Mouse (Mus musculus): Measurements from ENCODE around the gene Tas2r118.

Gene Tas2r118

GRCm38 (mm10) chr6:23969960-23970359 is at the start of gene Tas2r118:
TSS of gene Tas2r118 (minus strand) at chr6:23970060.
- DNase-seq, result no peak

- DNase-seq, result no peak
Observed at GRCm38 (mm10) chr6:24018320-24018719, 48.5 kb upstream of the Tas2r118 start.

GRCm38 (mm10) chr6:23993276-23993675 is 23.4 kb upstream of the Tas2r118 start:
- no peak for DNase-seq

- DNase-seq, result no peak
Observed at GRCm38 (mm10) chr6:23990687-23991387, 21.0 kb upstream of the Tas2r118 start.

- DNase-seq, result no peak
Observed at GRCm38 (mm10) chr6:23986293-23986692, 16.4 kb upstream of the Tas2r118 start.

DNA sequence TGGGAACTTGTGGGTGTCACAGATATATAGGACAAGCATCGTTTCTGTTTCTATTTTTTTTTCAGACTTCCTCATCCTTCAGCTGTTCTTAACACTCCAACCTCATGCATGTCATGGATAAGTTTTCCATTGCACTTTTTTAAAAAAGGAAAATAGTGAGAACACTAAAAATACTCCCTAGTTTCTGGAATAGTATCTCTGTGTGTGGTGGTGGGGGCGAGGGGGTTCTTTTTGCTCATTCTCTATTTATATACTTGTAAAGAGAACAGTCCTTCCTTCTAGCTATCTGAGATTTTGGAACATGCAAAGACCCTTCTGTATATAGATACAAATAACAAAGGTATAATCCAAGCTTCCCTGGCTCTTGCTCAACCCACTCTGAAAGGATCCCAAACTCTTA is 2.9 kb downstream of the Tas2r118 start:
- no peak for DNase-seq

- no peak for DNase-seq
Observed at GRCm38 (mm10) chr6:23965925-23966324, 3.9 kb downstream of the Tas2r118 start.

DNA sequence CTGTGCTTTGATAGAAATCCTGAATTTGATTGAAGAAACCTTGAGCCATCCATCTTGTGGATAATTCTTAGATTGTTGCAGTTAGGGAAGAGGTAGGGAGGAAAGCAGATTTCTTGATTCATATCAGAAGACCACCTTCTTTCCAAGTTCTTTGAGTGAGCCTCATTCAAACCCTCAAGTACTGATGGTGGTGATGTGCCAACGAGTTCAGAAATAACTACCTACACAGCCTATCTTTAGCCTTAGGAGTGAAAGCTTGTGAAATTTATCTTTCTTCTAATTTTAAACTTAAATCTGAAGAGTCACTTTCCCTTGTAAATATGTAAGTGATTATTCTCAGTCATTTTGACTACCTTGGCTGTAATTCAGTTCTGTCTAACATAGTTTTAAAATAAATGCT is 6.1 kb downstream of the Tas2r118 start:
- no peak for DNase-seq

DNA sequence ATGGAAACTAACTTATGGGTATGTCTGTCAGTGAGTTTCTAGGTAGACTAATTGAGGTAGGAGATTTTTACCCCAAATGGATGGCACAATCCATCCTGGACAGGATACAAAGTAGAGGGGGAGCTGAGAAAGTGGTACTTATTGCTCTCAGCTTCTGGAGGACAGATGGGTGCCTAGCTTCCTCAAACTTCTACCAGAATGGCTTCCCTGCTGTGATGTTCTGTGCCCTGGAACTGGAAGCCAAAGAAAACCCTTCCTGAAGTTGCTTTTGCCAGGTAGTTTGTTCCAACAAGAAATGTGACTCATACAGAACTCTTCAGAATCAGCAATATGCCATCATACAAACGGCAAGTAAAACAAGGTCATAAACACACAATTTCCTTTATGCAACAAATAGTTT is 29.1 kb downstream of the Tas2r118 start:
- no peak for DNase-seq

GRCm38 (mm10) chr6:23938575-23939488 is 31.0 kb downstream of the Tas2r118 start:
- DNase-seq, result no peak

DNA sequence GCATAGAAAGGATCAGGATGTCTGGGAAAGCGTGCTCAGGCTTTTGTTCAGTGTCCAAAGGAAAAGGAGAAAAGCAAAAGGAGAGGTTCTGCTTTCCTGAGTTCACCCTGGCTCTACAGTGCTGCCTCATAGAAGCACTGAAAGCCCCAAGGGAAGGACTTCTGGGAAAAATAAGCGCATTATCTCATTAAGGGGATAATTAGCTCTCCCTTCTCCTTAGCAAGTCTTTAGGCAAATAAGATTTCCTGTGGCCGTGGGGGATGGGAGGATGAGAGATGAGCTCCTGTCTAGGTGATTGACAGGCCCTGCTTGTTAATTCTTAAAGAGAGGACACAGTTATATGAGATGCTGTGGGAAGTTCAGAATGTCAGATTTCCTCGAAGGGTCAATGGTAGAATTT is 33.4 kb downstream of the Tas2r118 start:
- DNase-seq, result no peak

GRCm38 (mm10) chr6:23923806-23924205 is 46.1 kb downstream of the Tas2r118 start:
- no peak for DNase-seq

All from right cerebral cortex, postnatal 25 days (tissue).